Mouse (Mus musculus): ENCODE data around the gene Ero1lb. TPM values are rescaled to one million over a fixed set of nuclear protein-coding genes. Genes with fewer than 3 reads are reported as not detected.

Gene Ero1lb
- 25.8 and 38.6 TPM in 2 replicates for polyA plus RNA-seq (2012; ENCODE audit: low replicate concordance)

GRCm38 (mm10) chr13:12565621-12566390 is at the start of gene Ero1lb:
TSS of gene Ero1lb (plus strand) at chr13:12565874.

DNA sequence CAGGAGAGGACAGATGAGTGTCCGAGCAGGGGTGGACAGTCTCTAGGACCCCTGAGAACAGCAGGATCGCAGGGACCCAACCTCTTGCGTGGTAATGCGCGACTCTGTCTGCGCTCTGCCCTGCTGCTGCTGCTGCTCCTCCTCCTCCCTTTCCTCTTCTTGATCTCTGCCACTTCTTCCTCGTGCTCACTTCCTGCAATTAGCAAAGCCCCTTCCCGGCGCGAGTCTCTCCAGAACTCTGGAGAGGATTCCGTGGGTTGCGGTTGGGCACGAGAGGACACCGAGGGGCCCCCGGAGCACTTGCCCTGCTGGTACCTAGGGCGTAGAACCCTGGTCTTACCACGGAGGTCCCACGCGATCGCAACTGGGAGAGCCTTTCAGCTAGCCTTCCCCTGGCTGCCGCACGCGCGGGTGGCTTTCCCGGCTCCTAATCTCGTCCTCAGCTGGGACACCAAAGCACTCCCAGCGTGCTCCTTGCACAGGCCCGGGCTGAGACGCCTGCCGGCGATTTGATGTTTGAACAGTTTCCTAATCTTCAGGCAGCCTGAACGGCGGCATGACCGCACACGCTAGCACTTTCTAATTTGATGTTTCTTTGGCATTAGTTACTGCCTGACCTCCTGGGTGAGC is 45.6 kb upstream of the Ero1lb start, which contains the start of gene Edaradd:
Gene Edaradd (minus strand): TSS at position 484 of the 630 bp plus-strand sequence.

Other genes starting within 250 kb of the Ero1lb start
- 0.77 and 2.9 TPM in 2 replicates for gene Actn2, start 225.1 kb upstream of the Ero1lb start, polyA plus RNA-seq (2012; ENCODE audit: low replicate concordance)
- gene Heatr1, start 170.8 kb upstream of the Ero1lb start, polyA plus RNA-seq (2012; ENCODE audit: low replicate concordance), result 4.7 and 41.5 TPM in 2 replicates
- 6.4 and 8.8 TPM in 2 replicates for gene Lgals8, start 100.9 kb upstream of the Ero1lb start, polyA plus RNA-seq (2012; ENCODE audit: low replicate concordance)
- 1.4 and 3.3 TPM in 2 replicates for gene Edaradd, start 45.4 kb upstream of the Ero1lb start, polyA plus RNA-seq (2012; ENCODE audit: low replicate concordance)
- not detected in 2 replicates for gene Prl2c3, start 234.2 kb downstream of the Ero1lb start, polyA plus RNA-seq (2012; ENCODE audit: low replicate concordance)

All from hematopoietic multipotent progenitor cell, adult 10-12 weeks (in vitro differentiated cells).